Mouse (Mus musculus) olfactory bulb, adult 2 months (tissue): ENCODE data around the gene Larp1b.

Experiments
- CTCF ChIP-seq: fragments of 200-500 bp; IDR thresholded peaks from 2 replicates; pipeline ENCODE4 v1.5.1; 2012; ENCODE audit warnings: low read depth, mild to moderate bottlenecking, low read length, moderate library complexity; ENCODE audit not compliant: insufficient read depth
- POLR2A ChIP-seq: fragments of 200-500 bp; IDR thresholded peaks from 2 replicates; pipeline ENCODE4 v1.6.1; 2012; ENCODE audit warnings: mild to moderate bottlenecking, low read depth, low read length, moderate library complexity; ENCODE audit not compliant: insufficient read depth

- TF ChIP-seq CTCF: no peak
- no peak for TF ChIP-seq POLR2A
Measured at GRCm38 (mm10) chr3:40958831-40959230, 9.2 kb downstream of the Larp1b start.
